Mouse (Mus musculus) embryonic stem cell, embryonic (primary cell): ENCODE data around the gene Nat14.

Experiments
- CTCF ChIA-PET, 4 experiments: fragments of 300-600 bp in 2 of 4; fragments of 350-600 bp in 2 of 4; sonication (Branson Sonifier 250); formaldehyde crosslinking; loops; one replicate each; lab custom pipeline; 2022; ENCODE audit warnings: inconsistent platforms in 2 of 4; lab: Charles Lee
- POLR2A ChIA-PET, 4 experiments: fragments of 300-600 bp in 2 of 4; fragments of 350-600 bp in 2 of 4; sonication (Branson Sonifier 250); formaldehyde crosslinking; loops; one replicate each; lab custom pipeline; 2022; ENCODE audit warnings: antibody characterized with exemption in 4 of 4, inconsistent platforms in 1 of 4; lab: Charles Lee

The Nat14 gene

DNA sequence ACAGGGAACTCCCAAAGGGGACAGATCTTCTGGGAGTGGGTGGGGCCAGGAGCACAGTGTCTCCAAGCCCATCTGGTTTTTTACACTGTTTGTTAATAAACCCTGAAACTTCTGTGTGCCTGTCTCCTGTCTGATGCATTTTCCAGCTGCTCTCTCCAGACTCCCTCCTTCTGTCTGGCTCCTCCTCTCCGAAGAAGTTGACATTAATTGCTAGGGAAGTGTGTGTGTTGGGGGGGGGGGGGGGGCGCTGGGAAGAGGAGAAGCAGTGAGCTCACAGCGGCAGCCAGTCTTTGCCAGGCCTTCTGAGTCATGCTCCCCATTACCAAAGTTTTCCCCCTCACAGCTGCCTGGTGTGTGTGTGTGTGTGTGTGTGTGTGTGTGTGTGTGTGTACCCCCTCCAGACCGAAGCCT, 3.1 kb downstream of the Nat14 start:
- POLR2A ChIA-PET = interaction anchor here in 3 of 4 experiments (0.6 to 15.6 kb wide), 25 partner anchors 9 to 310 kb away, joined by 3 to 118 read pairs (median 5); partner anchors contain the start of genes Ube2s (in 3 of the 3), Cox6b2 (in 1 of the 3), Rpl28 (in 1 of the 3) and Sbk2 (in 1 of the 3)
- CTCF ChIA-PET = interaction anchor here (0.6 to 1.8 kb wide), 13 partner anchors 9 to 1242 kb away, joined by 3 to 23 read pairs (median 4); partner anchors contain the start of gene Ube2s (in 1 of the 4)

DNA sequence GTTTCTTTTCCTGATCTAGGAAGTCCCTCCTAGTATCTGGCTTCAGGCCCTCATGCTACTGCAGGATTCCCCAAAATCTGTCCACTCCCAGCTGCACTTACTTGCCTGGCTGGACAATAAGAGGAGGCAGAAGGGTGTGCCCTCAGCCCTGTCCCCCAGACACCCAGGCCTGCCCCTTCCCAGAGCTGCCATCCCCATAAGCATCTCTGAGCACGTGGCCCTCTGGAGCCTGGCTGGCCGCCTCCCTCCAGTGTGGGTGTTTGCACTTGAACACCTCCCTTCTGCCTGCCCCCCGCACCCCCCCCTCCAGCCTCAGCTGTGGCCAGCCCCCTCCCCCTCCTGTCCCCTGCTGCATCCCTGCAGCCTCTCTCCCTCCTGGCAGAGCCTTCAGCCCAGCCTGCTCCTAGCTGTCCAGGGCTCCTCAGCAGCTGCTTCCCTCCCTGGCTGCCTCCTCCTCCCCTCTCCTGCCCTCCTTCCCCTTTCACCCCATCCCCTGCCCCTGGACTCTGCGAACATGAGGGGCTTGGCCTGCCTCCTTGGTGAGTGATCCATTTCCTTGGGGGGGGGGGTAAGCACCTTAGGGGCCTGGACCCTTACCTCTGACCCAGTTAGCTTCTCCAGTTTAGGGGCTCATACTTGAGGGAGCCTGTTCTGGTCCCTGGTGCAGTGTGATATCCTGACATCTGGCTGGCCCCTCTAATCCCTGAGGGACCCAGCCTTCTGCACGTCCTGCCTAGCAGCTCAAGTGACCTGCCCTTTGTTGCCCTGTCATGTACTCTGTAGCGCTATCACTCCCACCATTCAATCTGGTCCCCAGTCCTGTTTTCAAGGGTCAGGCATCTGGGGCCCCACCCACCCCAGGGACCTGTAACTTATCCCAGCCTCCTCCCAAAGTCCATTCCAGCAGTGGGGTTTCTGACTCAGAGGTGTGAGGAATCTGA, 3.9 kb downstream of the Nat14 start, which contains the start of gene Ssc5d:
Gene Ssc5d (plus strand): TSS at position 345 of the 941 bp plus-strand sequence.
- POLR2A ChIA-PET = interaction anchor here (0.6 to 15.6 kb wide), 27 partner anchors 8 to 1249 kb away, joined by 3 to 118 read pairs (median 4); partner anchors contain the start of genes Ube2s (in 3 of the 4), Cox6b2 (in 1 of the 4), Fiz1 (in 1 of the 4) and Rpl28 (in 1 of the 4)

DNA sequence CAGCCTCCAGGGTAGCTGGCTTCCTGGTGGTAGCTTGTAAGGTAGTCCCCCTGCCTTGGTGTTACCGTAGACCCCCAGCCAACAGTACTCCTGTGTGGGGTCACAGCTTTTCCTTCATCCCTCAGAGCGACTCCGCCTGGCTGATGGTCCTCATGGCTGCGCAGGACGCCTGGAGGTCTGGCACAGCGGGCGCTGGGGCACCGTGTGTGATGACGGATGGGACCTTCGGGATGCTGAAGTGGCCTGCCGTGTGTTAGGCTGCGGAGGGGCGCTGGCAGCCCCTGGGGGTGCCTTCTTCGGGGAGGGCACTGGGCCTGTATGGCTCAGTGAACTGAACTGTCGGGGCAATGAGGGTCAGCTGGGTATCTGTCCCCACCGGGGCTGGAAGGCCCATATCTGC, 5.0 kb downstream of the Nat14 start:
- POLR2A ChIA-PET = interaction anchor here in 3 of 4 experiments (0.5 to 15.6 kb wide), 31 partner anchors 9 to 323 kb away, joined by 3 to 118 read pairs (median 4); partner anchors contain the start of genes Fiz1 (in 3 of the 3), Ube2s (in 3 of the 3), Zfp524 (in 3 of the 3) and Hspbp1 (in 2 of the 3)
- CTCF ChIA-PET = interaction anchor here in 2 of 4 experiments (0.7 to 2.1 kb wide), 7 partner anchors 11 to 37 kb away, joined by 5 to 9 read pairs (median 5); partner anchors contain the start of gene Sbk2 (in 1 of the 2)

More for the DNA sequence above, 3.9 kb downstream of the Nat14 start, which contains the start of gene Ssc5d:
- CTCF ChIA-PET = interaction anchor here (0.6 to 1.8 kb wide), 17 partner anchors 8 to 1241 kb away, joined by 3 to 23 read pairs (median 4); partner anchors contain the start of gene Zfp580 (in 1 of the 4)

DNA sequence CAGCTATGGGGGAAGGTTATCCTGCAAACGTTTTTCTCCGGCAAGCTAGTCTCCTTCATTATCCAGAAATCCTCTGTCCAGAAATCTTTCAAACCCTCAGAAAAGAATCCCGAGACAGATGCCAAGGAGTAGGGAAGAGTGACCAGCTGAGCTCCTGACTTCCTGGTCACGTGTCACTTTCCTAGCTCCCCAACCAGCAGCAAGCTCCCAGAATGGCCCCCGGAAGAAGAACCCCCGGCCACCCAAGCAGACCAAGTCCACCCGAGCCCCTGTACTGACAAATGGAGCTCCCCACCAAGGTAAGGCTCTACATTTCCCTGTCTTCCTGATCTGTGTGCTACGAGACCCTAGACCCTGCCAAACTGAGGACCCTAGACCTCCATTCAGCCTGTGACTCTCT, 5.9 kb downstream of the Nat14 start:
- ChIA-PET POLR2A (interaction anchor here (0.5 to 15.6 kb wide), 29 partner anchors 9 to 404 kb away, joined by 3 to 118 read pairs (median 4); partner anchors contain the start of genes Rpl28 (in 3 of the 4), Hspbp1 (in 2 of the 4), Isoc2a (in 2 of the 4) and Tmem238 (in 2 of the 4)), CTCF (interaction anchor here in 3 of 4 experiments (1.1 to 2.1 kb wide), 7 partner anchors 8 to 37 kb away, joined by 3 to 9 read pairs (median 5); partner anchors contain the start of gene Sbk2 (in 1 of the 3))

DNA sequence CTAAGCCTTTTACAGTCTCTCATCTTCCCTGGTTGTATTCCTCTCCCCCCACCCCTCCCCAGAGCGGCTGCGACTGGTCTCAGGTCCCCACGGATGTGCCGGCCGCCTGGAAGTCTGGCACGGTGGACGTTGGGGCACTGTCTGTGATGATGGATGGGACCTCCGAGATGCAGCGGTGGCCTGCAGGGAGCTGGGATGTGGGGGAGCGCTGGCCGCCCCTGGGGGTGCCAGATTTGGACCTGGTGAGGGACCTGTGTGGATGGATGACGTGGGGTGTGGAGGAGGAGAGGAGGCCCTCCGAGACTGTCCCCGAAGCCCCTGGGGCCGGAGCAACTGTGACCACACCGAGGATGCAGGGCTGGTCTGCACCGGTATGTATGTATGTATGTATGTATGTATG, 6.5 kb downstream of the Nat14 start:
- CTCF ChIA-PET = interaction anchor here in 3 of 4 experiments (1.1 to 2.1 kb wide), 6 partner anchors 9 to 17 kb away, joined by 3 to 9 read pairs (median 6); no protein-coding TSS in a partner anchor
- POLR2A ChIA-PET = interaction anchor here in 3 of 4 experiments (0.7 to 15.6 kb wide), 15 partner anchors 9 to 325 kb away, joined by 3 to 118 read pairs (median 4); partner anchors contain the start of genes Tmem238 (in 2 of the 3), Cox6b2 (in 1 of the 3), Fiz1 (in 1 of the 3) and Isoc2a (in 1 of the 3)

DNA sequence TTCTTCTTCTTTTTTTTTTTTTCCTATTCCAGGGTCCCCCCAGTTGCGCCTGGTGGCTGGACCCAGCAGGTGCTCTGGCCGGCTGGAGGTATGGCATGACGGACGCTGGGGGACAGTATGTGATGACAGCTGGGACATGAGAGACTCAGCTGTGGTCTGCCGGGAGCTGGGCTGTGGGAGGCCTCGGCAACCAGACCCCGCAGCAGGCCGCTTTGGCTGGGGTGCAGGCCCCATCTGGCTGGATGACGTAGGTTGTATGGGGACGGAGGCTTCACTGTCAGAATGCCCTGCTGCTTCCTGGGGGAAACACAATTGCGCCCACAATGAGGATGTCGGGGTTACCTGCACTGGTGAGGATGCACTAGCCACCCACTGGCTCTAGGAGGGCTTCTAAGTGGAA, 11.3 kb downstream of the Nat14 start:
- POLR2A ChIA-PET = interaction anchor here in 3 of 4 experiments (0.6 to 3.9 kb wide), 18 partner anchors 8 to 1264 kb away, joined by 3 to 22 read pairs (median 4); partner anchors contain the start of genes Ube2s (in 2 of the 3), Fiz1 (in 1 of the 3), Nat14 (in 1 of the 3) and Rpl28 (in 1 of the 3)
- CTCF ChIA-PET = interaction anchor here in 3 of 4 experiments (0.6 to 3.4 kb wide), 12 partner anchors 8 to 1251 kb away, joined by 3 to 29 read pairs (median 4); no protein-coding TSS in a partner anchor

DNA sequence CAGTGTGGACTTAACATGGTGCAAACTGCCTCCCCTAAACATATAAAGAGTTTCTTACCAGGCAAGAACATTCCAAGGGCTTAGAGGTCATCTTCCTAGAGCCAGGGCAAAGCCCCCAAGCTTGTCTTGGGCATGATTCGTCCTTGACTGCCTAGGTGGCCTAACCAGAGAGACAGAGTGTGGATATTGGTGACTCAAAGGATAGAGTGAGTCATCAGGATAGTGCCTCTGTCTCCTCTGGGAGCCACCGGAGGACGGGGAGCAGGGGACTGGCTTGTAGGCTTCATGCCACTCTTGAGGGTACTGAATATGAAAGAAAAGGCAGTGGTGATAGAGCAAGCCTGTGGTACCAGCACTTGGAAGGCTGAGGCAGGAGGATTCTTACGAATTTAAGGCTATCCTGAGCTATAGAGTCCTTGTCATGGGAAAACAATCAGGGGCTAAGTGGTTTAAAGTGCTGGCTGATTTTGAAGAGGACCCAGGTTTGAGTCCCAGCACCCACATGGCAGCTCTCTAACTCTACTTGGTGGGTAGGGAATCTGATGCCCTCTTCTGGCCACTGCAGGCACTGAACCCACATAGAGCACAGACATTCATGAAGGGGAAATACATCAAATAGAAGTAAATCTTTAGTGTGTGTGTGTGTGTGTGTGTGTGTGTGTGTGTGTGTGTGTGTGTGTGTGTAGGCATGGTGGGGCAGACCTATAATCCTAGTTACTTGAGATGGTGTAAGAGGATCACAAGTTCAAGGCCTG, 12.5 kb downstream of the Nat14 start:
- ChIA-PET CTCF (interaction anchor here (0.5 to 3.4 kb wide), 43 partner anchors 9 to 822 kb away, joined by 3 to 29 read pairs (median 4); partner anchors contain the start of genes Nat14 (in 2 of the 4), Sbk2 (in 2 of the 4), Ssc5d (in 2 of the 4) and Zfp628 (in 2 of the 4)), POLR2A (interaction anchor here (0.7 to 3.9 kb wide), 24 partner anchors 9 to 1229 kb away, joined by 3 to 22 read pairs (median 5); partner anchors contain the start of genes Ube2s (in 2 of the 4), Fiz1 (in 1 of the 4), Isoc2a (in 1 of the 4) and Nat14 (in 1 of the 4))

DNA sequence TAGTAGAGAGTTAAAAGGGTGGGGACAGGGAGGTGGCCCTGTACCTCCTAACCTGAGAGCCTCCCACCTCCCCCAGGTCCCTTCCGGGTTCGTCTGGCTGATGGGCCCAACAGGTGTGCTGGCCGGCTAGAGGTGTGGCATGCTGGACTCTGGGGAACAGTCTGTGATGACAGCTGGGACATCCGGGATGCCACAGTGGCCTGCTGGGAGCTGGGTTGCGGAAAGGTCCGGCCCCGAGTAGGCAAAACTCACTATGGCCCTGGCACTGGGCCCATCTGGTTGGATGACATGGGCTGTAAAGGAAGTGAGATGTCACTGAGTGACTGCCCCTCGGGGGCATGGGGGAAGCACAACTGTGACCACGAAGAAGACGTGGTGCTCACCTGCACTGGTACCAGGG, 15.0 kb downstream of the Nat14 start:
- POLR2A ChIA-PET = interaction anchor here in 3 of 4 experiments (0.6 to 2.4 kb wide), 12 partner anchors 9 to 184 kb away, joined by 3 to 8 read pairs (median 4); partner anchors contain the start of genes Ube2s (in 2 of the 3), Cox6b2 (in 1 of the 3), Gm44973 (in 1 of the 3) and Rpl28 (in 1 of the 3)
- CTCF ChIA-PET = interaction anchor here in 2 of 4 experiments (0.6 to 2.1 kb wide), 13 partner anchors 9 to 393 kb away, joined by 3 to 9 read pairs (median 4); partner anchors contain the start of genes Sbk2 (in 2 of the 2) and Ssc5d (in 1 of the 2)

DNA sequence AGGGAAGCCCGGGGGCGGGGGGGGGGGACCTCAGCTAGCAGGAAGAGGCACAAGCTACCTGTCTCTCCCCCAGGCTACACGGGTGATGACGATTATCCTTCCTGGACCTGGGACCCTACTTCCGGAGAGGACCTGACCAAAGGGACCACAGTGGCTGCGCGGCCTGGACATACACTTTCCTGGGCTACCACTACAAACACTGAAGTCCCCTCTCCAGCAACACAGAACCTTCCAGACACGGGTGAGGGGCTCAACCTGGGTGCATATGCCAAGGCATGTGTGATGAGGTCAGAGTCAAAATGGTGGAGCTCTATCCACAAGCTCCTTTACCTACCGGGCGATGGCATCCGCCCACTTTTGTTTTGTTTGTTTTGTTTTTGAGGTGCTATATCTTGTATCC, 15.6 kb downstream of the Nat14 start:
- ChIA-PET POLR2A (interaction anchor here in 3 of 4 experiments (0.5 to 2.4 kb wide), 16 partner anchors 10 to 377 kb away, joined by 3 to 8 read pairs (median 4); partner anchors contain the start of genes Ube2s (in 2 of the 3), Cox6b2 (in 1 of the 3), Gm44973 (in 1 of the 3) and Rpl28 (in 1 of the 3)), CTCF (interaction anchor here in 3 of 4 experiments (0.5 to 2.1 kb wide), 15 partner anchors 10 to 394 kb away, joined by 3 to 9 read pairs (median 4); partner anchors contain the start of gene Sbk2 (in 2 of the 3))

DNA sequence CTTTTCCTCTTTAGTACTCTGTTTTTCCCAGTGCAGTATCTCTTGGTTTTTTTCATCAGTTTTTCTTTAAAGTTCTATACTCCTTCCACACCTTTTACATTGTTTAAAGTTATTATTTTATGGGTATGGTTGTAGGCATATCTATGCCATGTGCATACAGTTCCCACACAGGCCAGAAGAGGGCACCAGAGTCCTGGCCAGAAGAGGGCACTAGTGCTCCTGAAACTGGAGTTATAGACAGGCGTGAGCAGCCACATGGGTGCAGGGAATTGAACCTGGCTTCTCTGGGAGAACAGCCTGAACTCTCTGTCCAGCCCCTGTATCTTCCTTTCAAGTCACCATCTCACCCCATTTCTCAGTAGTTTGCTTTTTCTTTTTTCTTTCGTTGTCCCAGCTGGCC, 16.6 kb downstream of the Nat14 start:
- ChIA-PET CTCF (interaction anchor here (0.5 to 3.7 kb wide), 16 partner anchors 12 to 1344 kb away, joined by 3 to 29 read pairs (median 8); partner anchors contain the start of genes Sbk2 (in 2 of the 4), Isoc2a (in 1 of the 4) and Zfp628 (in 1 of the 4)), POLR2A (interaction anchor here in 3 of 4 experiments (0.5 to 2.5 kb wide), 10 partner anchors 11 to 146 kb away, joined by 3 to 10 read pairs (median 6); partner anchors contain the start of genes Sbk2 (in 2 of the 3), Fiz1 (in 1 of the 3), Rpl28 (in 1 of the 3) and Ube2s (in 1 of the 3))

DNA sequence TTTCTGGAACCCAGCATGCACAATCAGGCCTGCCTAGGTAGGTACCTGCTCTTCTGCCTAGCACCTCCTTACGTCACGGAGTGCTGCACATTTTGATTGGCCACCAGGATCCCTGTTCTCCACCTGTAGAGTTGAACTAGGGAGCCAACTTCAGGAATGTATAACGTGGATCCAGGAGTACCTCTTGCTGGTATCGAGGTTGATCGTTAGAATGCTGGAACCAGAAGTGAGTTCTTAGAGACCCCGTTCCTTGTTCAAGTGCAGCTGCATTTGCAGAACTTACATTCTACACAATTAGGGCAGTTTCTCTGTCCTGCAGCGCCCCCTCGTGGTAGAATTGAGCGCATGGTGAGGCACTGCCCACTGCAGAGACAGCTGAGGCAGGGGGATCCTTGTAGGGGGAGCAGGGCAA, 18.2 kb downstream of the Nat14 start:
- POLR2A ChIA-PET = interaction anchor here (0.6 to 2.5 kb wide), 25 partner anchors 9 to 187 kb away, joined by 3 to 13 read pairs (median 4); partner anchors contain the start of genes Sbk2 (in 3 of the 4), Ube2s (in 3 of the 4), Cox6b2 (in 1 of the 4) and Isoc2a (in 1 of the 4)
- CTCF ChIA-PET = interaction anchor here (0.5 to 3.8 kb wide), 79 partner anchors 9 to 513 kb away, joined by 3 to 29 read pairs (median 4); partner anchors contain the start of genes Sbk2 (in 4 of the 4), Zfp628 (in 3 of the 4), Isoc2a (in 2 of the 4) and Ssc5d (in 2 of the 4)

DNA sequence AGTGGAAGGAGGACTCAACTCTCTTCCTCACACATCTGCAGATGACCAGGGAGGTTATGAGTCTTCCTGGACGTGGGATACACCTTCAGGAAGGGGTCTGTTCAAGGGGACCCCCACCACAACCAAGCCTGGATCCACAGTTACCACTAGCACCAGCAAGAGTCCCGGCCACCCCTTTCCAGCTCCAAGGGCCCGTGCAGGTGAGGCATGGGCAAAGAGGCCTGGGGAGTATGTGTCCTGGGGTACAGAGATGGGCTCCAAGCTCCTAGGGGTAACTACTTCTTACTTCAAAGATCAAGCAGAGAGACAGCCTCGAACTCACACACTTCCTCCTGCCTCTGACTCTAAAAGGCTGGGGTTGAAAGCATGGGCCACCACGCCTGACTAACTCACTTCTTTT, 20.8 kb downstream of the Nat14 start:
- ChIA-PET CTCF (interaction anchor here in 2 of 4 experiments (0.7 to 3.8 kb wide), 8 partner anchors 21 to 119 kb away, joined by 3 to 27 read pairs (median 4); partner anchors contain the start of gene Sbk2 (in 2 of the 2)), POLR2A (interaction anchor here in 2 of 4 experiments (1.3 to 1.4 kb wide), 2 partner anchors 31 to 77 kb away, joined by 3 read pairs; no protein-coding TSS in a partner anchor)

DNA sequence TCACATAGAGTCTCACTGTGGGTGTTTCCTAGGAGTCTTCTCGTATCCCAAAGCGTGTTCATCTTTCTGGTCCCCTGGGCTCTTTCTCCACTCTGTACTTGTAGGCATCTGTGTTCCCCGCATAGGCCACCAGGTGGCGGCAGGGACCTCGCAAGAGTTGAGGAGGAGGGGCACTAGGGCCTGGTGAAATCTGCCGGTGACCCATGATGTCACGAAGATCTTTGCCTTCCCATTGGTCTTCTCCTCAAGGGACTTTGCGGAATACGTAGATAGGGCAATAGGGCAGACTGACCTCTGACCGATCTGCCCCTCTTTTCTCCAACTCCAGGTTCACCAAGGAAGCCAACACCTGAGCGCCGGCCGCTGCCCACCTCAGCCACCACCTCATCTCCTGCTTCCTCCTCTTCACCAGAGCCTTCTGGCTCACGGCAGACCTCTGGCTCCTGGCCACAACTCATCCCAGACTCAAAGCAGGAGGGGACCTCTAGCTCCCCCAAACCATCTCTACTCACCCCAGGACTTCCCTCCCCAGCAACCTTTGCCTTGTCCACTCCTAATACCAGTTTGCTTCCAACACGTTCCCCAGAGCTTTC, 21.5 kb downstream of the Nat14 start:
- POLR2A ChIA-PET = interaction anchor here in 3 of 4 experiments (0.7 to 1.6 kb wide), 8 partner anchors 14 to 191 kb away, joined by 3 to 5 read pairs (median 3); partner anchors contain the start of genes Ube2s (in 2 of the 3), Cox6b2 (in 1 of the 3), Gm44973 (in 1 of the 3) and Sbk2 (in 1 of the 3)
- CTCF ChIA-PET = interaction anchor here (0.6 to 3.8 kb wide), 11 partner anchors 20 to 183 kb away, joined by 3 to 27 read pairs (median 5); partner anchors contain the start of gene Sbk2 (in 3 of the 4)

DNA sequence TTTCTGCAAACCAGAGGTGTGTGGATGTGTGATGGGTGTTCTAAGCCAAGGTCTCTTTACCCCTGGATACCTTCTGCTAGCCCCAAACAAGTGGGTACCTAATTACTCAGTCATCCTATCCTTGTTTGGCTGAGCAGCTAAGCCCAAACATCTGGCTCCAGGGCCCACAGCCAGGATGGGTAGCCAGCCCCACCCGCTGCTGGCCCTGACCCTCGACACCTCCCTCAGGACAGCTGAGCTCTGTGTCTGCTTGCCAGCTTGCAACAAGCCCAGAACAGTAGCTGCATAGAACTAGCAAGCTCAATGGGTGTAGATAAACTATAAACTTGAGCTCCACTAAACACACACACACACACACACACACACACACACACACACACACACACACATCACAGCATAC, 26.0 kb downstream of the Nat14 start:
- ChIA-PET CTCF (interaction anchor here in 2 of 4 experiments (0.6 to 2.0 kb wide), 3 partner anchors 16 to 1267 kb away, joined by 3 to 8 read pairs (median 4); partner anchors contain the start of gene Sbk2 (in 2 of the 2)), POLR2A (interaction anchor here in 2 of 4 experiments (0.6 to 1.2 kb wide), 7 partner anchors 11 to 1505 kb away, joined by 3 to 7 read pairs (median 4); partner anchors contain the start of gene Ube2s (in 1 of the 2))
